Mouse (Mus musculus) kidney, adult 2 months (tissue): ENCODE measurements at regions not wholly inside any gene's neighbourhood (a gene's known extent, or its start where the extent isn't known, plus 50 kb on each side); places are given as distances from the start of the nearest gene placed in this dataset.

Experiments used
- CTCF ChIP-seq: fragments of 200-500 bp; conservative IDR thresholded peaks from 2 replicates; pipeline ENCODE4 v1.5.1; 2011; ENCODE audit warnings: low read depth, mild to moderate bottlenecking, control low read depth, low read length, moderate library complexity, mixed read lengths; ENCODE audit not compliant: insufficient read depth, insufficient read length
- POLR2A ChIP-seq: fragments of 200-500 bp; IDR thresholded peaks from one replicate; pipeline ENCODE4 v1.6.1; 2011; ENCODE audit warnings: low read depth, low read length, control low read depth

GRCm38 (mm10) chr16:24187131-24187530 is 198.5 kb upstream of the Bcl6 start:
- TF ChIP-seq CTCF (no peak), POLR2A (no peak)
